Mouse (Mus musculus) heart, embryonic 13.5 days (tissue): Measurements from ENCODE around the gene Hgfac. TPM values are rescaled to one million over a fixed set of nuclear protein-coding genes. Genes with fewer than 3 reads are reported as not detected.
A peak's percentile ranks its signal among the peaks of the same experiment; 100 is the strongest.

ENCODE experiments used
- microRNA-seq: library from miRNA; unstranded; fragments of <30 nt; microRNA quantifications from one replicate; pipeline ENCODE4, GENCODE M21; 2016
- polyA plus RNA-seq: library from polyadenylated mRNA; unstranded; fragments of >200 nt; fragmentation: Nextera tagmentation; extraction: Ambion mirVana; gene quantifications from 2 replicates; pipeline ENCODE4 v1.2.1, GENCODE M21; 2015

Gene Hgfac
- polyA plus RNA-seq, 1 experiment from 2014 or later = 0.83 TPM

Small RNA genes lying within 50 kb of the gene (microRNA-seq; reads per million reads assigned to microRNA genes)
- 5.3 reads per million, percentile 20 among the genes with 10 or more reads in this experiment for gene Mir3097

Other genes with a start within 250 kb of the Hgfac start
- 0.52 TPM in 1 of 2 replicates, not detected in the other for gene Msantd1, start 133.5 kb upstream of the Hgfac start, polyA plus RNA-seq
- 28.9 and 30.7 TPM in 2 replicates for gene Rgs12, start 92.1 kb upstream of the Hgfac start, polyA plus RNA-seq
- gene Dok7, start 15.3 kb downstream of the Hgfac start, polyA plus RNA-seq = 8.0 and 8.5 TPM in 2 replicates
- 113 and 125 TPM in 2 replicates for gene Lrpap1, start 64.3 kb downstream of the Hgfac start, polyA plus RNA-seq
- 0.04 TPM in 1 of 2 replicates, not detected in the other for gene Adra2c, start 236.8 kb downstream of the Hgfac start, polyA plus RNA-seq